Mouse (Mus musculus) hindbrain, postnatal 0 days (tissue): Measurements from ENCODE around the gene Mmp14. TPM values are rescaled to one million over a fixed set of nuclear protein-coding genes. Genes with fewer than 3 reads are reported as not detected.

Experiments used
- ATAC-seq: fragments of 200-750 bp; cut with Nextera tagmentation; 2 replicates; pipeline ENCODE4 v1.8.0; 2017; ENCODE audit warnings: mild to moderate bottlenecking, moderate TSS enrichment, moderate library complexity
- DNase-seq: peaks from one replicate; pipeline ENCODE4 v3.0.0-alpha.2; 2015; ENCODE audit warnings: low spot score
- H3K27ac ChIP-seq: fragments of 300-500 bp; sonication (generic); 2 replicates; pipeline ENCODE4 v1.5.1; 2014; ENCODE audit warnings: mild to moderate bottlenecking
- H3K27me3 ChIP-seq: fragments of 300-500 bp; sonication (generic); 2 replicates; pipeline ENCODE4 v1.6.1; 2014; ENCODE audit warnings: low read length, mixed read lengths; ENCODE audit not compliant: insufficient read depth
- H3K36me3 ChIP-seq: fragments of 300-500 bp; sonication (generic); 2 replicates; pipeline ENCODE4 v1.6.1; 2014; ENCODE audit warnings: low read length, mixed read lengths; ENCODE audit not compliant: insufficient read depth
- H3K4me1 ChIP-seq: fragments of 300-500 bp; sonication (generic); 2 replicates; pipeline ENCODE4 v1.6.1; 2014; ENCODE audit warnings: antibody characterized with exemption, low read length, mixed read lengths; ENCODE audit not compliant: insufficient read depth
- H3K4me2 ChIP-seq: fragments of 300-500 bp; sonication (generic); 2 replicates; pipeline ENCODE4 v1.6.1; 2014; ENCODE audit warnings: low read depth, mild to moderate bottlenecking, low read length, moderate library complexity, mixed read lengths
- H3K4me3 ChIP-seq: fragments of 300-500 bp; sonication (generic); 2 replicates; pipeline ENCODE4 v1.5.1; 2014; ENCODE audit warnings: low read length
- H3K9ac ChIP-seq: fragments of 300-500 bp; sonication (generic); replicated peaks from 2 replicates; pipeline ENCODE4 v1.6.1; 2014; ENCODE audit warnings: mild to moderate bottlenecking, low read length, moderate library complexity, mixed read lengths
- H3K9me3 ChIP-seq: fragments of 300-500 bp; sonication (generic); 2 replicates; pipeline ENCODE4 v1.6.1; 2016; ENCODE audit warnings: low read length, mixed read lengths
- CTCF ChIP-seq: IDR thresholded peaks from 2 replicates; pipeline ENCODE4 v1.5.1; 2016; ENCODE audit warnings: antibody characterized with exemption, control low read depth, low read depth
- WGBS: fragments of 180-500 bp; shearing (Covaris S2); extraction: QIAGEN DNeasy Blood & Tissue Kit; methylation state at CpG from one replicate; pipeline ENCODE4 v1.1.7; 2014; 5-methylcytosine and 5-hydroxymethylcytosine counted together
- polyA plus RNA-seq: library from polyadenylated mRNA; unstranded; fragments of >200 nt; fragmentation: Nextera tagmentation; extraction: Ambion mirVana; gene quantifications from 2 replicates; pipeline ENCODE4 v1.2.1, GENCODE M21; 2015
- total RNA-seq: library from RNA; depleted of rRNA; stranded (reverse); fragments of >200 nt; gene quantifications from 2 replicates; pipeline ENCODE4 v1.2.3, GENCODE M21; 2014; rRNA removed

The Mmp14 gene
- total RNA-seq = 50.1 and 53.3 TPM in 2 replicates
- polyA plus RNA-seq = 44.5 and 47.2 TPM in 2 replicates

DNA sequence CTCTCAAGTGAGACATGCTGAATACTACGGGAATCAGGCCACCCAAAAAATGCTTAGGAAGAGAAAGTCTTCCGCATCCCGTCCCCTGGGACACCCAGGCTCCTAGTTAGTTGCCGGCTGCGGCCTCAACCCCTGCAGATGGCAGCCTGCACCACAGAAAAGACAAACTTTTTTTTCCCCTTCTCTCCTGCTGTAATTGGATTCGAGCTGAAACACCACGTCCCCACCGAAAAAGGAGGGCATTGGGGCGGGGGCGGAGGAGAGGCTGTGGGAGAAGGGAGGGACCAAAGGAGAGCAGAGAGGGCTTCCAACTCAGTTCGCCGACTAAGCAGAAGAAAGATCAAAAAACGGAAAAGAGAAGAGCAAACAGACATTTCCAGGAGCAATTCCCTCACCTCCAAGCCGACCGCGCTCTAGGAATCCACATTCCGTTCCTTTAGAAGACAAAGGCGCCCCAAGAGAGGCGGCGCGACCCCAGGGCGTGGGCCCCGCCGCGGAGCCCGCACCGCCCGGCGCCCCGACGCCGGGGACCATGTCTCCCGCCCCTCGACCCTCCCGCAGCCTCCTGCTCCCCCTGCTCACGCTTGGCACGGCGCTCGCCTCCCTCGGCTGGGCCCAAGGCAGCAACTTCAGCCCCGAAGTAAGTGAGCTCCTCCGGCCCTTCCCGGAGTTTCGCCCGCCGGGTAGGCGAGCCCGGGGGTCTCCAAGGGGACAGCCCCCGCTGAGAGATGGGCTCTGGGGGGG is at the start of gene Mmp14:
TSS of gene Mmp14 (plus strand) at position 279 of the 744 bp plus-strand sequence.
- H3K4me3 ChIP-seq = peak within 1 kb of the TSS; percentile 60
- WGBS = under 1% methylated on average over 36 of the region's 49 CpGs
- ATAC-seq (peak; percentile 43), DNase-seq (peak; percentile 80)
- H3K36me3 ChIP-seq = peaks cover 7% of the 10 kb centered on the region; the same call in 1 of the 2 replicates
- H3K9me3 ChIP-seq = no peaks in the 10 kb centered on the region
- H3K4me1 ChIP-seq = 0 out of 2 replicates have a peak, but pooled peaks cover 6% of the 10 kb centered on the region
- H3K9ac ChIP-seq = peak within 1 kb of the TSS; percentile 79
- H3K4me2 ChIP-seq = peak within 1 kb of the TSS; percentile 72
- H3K27me3 ChIP-seq = no peaks in the 10 kb centered on the region
- peak within 1 kb of the TSS; percentile 92 for H3K27ac ChIP-seq
- TF ChIP-seq CTCF = peak; percentile 59

DNA sequence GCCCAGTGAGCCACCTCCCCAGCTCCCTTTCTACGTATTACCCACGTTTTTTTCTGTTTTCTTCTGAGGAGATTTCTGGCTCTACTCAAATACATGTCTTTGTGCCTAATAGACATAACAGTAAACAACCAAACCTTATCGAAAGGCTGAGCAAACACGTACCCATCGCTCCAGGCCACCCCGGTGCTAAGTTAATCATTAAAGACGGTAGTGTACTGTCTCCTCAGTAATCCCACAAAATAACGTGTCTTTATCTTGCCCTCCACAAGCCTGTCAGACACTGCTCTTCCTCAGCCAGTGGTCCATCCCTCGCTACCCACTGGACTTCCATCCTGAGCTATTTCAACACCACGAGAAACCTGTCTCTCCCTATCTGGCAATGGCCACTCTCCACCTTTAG is 49.6 kb upstream of the Mmp14 start:
- Histone ChIP-seq H3K9ac (no peak overlapping the region), H3K27me3 (no peaks in the 10 kb centered on the region), H3K4me3 (no peak overlapping the region), H3K4me2 (no peak overlapping the region), H3K36me3 (no peaks in the 10 kb centered on the region), H3K9me3 (no peaks in the 10 kb centered on the region), H3K27ac (no peak overlapping the region), H3K4me1 (no peaks in the 10 kb centered on the region)
- no peak for ATAC-seq
- TF ChIP-seq CTCF = no peak
- DNase-seq = no peak
- 72% methylated on average over 10 of the region's 10 CpGs for WGBS

DNA sequence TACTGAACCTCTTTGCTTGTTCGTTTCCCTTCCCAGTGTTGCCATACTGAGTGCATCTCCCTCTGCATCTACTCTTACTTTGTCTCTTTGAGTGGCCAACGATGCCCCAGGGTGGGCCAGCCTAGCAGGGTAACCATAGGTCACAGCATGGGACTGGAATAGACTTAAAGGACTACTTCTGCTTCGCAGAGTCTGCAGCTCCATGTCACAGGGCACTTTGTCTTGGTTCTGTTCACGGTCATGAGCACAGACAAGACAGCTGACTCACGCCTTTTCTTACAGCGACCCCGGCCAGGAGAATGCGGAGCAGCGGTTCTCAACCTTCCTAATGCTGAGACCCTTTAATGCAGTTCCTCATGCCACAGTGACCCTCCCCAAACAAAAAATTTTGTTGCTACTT is 48.8 kb upstream of the Mmp14 start:
- Histone ChIP-seq H3K36me3 (no peaks in the 10 kb centered on the region), H3K9me3 (no peaks in the 10 kb centered on the region), H3K27me3 (no peaks in the 10 kb centered on the region), H3K9ac (no peak overlapping the region), H3K27ac (no peak overlapping the region), H3K4me1 (no peaks in the 10 kb centered on the region), H3K4me2 (no peak overlapping the region), H3K4me3 (no peak overlapping the region)
- ATAC-seq (no peak), DNase-seq (no peak)
- WGBS = 36% methylated on average over 9 of the region's 9 CpGs
- no peak for TF ChIP-seq CTCF

GRCm38 (mm10) chr14:54383355-54383771 is 48.0 kb upstream of the Mmp14 start:
- WGBS = 47% methylated on average over 4 of the region's 4 CpGs
- no peak overlapping the region for H3K9ac ChIP-seq
- H3K4me3 ChIP-seq = no peak overlapping the region
- 0 out of 2 replicates have a peak, but pooled peaks have one; percentile 12 for ATAC-seq
- no peaks in the 10 kb centered on the region for H3K36me3 ChIP-seq
- DNase-seq = no peak
- H3K27me3 ChIP-seq = no peaks in the 10 kb centered on the region
- no peaks in the 10 kb centered on the region for H3K4me1 ChIP-seq
- H3K9me3 ChIP-seq = no peaks in the 10 kb centered on the region
- no peak for TF ChIP-seq CTCF
- no peak overlapping the region for H3K4me2 ChIP-seq
- H3K27ac ChIP-seq = no peak overlapping the region

DNA sequence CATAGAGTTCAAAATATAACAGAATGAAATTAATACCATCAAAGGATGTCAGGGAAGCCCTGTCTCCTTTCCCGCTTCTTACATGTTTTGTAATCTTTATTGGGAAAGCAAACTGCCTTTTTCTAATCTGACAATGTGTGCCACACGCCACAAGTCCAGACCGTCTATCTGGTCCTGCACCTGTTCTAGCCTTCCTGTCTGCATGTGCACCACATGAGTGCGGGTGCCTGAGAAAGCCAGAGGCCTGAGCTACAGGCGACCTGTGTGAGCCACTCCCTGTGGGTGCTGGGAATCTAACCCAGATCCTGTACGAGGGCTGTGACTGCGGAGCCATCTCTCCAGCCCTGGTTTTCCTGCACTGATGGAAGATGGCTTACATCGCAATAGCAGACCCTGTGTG is 47.0 kb upstream of the Mmp14 start:
- no peaks in the 10 kb centered on the region for H3K4me1 ChIP-seq
- no peaks in the 10 kb centered on the region for H3K27me3 ChIP-seq
- DNase-seq (no peak), ATAC-seq (no peak)
- TF ChIP-seq CTCF = no peak
- H3K9ac ChIP-seq = no peak overlapping the region
- no peaks in the 10 kb centered on the region for H3K9me3 ChIP-seq
- no peak overlapping the region for H3K27ac ChIP-seq
- no peak overlapping the region for H3K4me2 ChIP-seq
- WGBS = 94% methylated on average over 8 of the region's 8 CpGs
- H3K36me3 ChIP-seq = no peaks in the 10 kb centered on the region
- H3K4me3 ChIP-seq = no peak overlapping the region

GRCm38 (mm10) chr14:54385968-54386618 is 45.3 kb upstream of the Mmp14 start:
- Histone ChIP-seq H3K4me3 (no peak overlapping the region), H3K9ac (no peak overlapping the region), H3K4me2 (no peak overlapping the region), H3K36me3 (no peaks in the 10 kb centered on the region), H3K27me3 (no peaks in the 10 kb centered on the region), H3K4me1 (no peaks in the 10 kb centered on the region), H3K9me3 (no peaks in the 10 kb centered on the region), H3K27ac (no peak overlapping the region)
- no peak for DNase-seq
- WGBS = 85% methylated on average over 7 of the region's 7 CpGs
- ATAC-seq = no peak
- no peak for TF ChIP-seq CTCF
